Mouse (Mus musculus) kidney, adult 2 months (tissue): ENCODE data around the gene Magi2.

Experiments
- CTCF ChIP-seq: fragments of 200-500 bp; conservative IDR thresholded peaks from 2 replicates; pipeline ENCODE4 v1.5.1; 2011; ENCODE audit warnings: low read depth, mild to moderate bottlenecking, control low read depth, low read length, moderate library complexity, mixed read lengths; ENCODE audit not compliant: insufficient read depth, insufficient read length
- POLR2A ChIP-seq: fragments of 200-500 bp; IDR thresholded peaks from one replicate; pipeline ENCODE4 v1.6.1; 2011; ENCODE audit warnings: low read depth, low read length, control low read depth

- no peak for TF ChIP-seq CTCF
- TF ChIP-seq POLR2A: no peak
Measured at GRCm38 (mm10) chr5:19787522-19788144, 560.8 kb downstream of the Magi2 start.
